ENCODE assay signal across 15 mouse cellular contexts in genomic region chr1:119602448-119602847, GRCm38 (mm10).
"Had no signal": no experiment of that assay in that cellular context is flagged by ENCODE, and none has a peak within 500 bp of the region (broad histone marks: within the 10 kb centered on the region; RNA-seq: fewer than 3 reads in every experiment).

No protein-coding gene starts in this region.

- H3K4me2 ChIP-seq: hindbrain, embryonic 12.5 days; limb, embryonic 15.5 days; midbrain, embryonic 15.5 days; neural tube, embryonic 13.5 days had no signal

- H3K9me3 ChIP-seq: hindbrain, embryonic 12.5 days; limb, embryonic 15.5 days; midbrain, embryonic 10.5 days; midbrain, embryonic 15.5 days; neural tube, embryonic 13.5 days had no signal

- H3K4me1 ChIP-seq: hindbrain, embryonic 12.5 days; limb, embryonic 15.5 days; midbrain, embryonic 10.5 days; midbrain, embryonic 15.5 days; neural tube, embryonic 13.5 days had no signal

- H3K9ac ChIP-seq: hindbrain, embryonic 12.5 days; limb, embryonic 15.5 days; liver, embryonic 14.5 days; midbrain, embryonic 15.5 days; neural tube, embryonic 13.5 days had no signal

- ATAC-seq: hindbrain, embryonic 16.5 days; intestine, postnatal 0 days; lung, postnatal 0 days; midbrain, embryonic 15.5 days had no signal

- H3K36me3 ChIP-seq: limb, embryonic 15.5 days; midbrain, embryonic 15.5 days had no signal

- H3K27ac ChIP-seq: hindbrain, embryonic 12.5 days; left cerebral cortex, adult 2 months; limb, embryonic 15.5 days; liver, embryonic 14.5 days; midbrain, embryonic 10.5 days; midbrain, embryonic 15.5 days; neural tube, embryonic 13.5 days; stomach, postnatal 0 days had no signal

- H3K4me3 ChIP-seq: hindbrain, embryonic 12.5 days; left cerebral cortex, adult 2 months; limb, embryonic 15.5 days; midbrain, embryonic 10.5 days; midbrain, embryonic 15.5 days; neural tube, embryonic 13.5 days had no signal

- H3K27me3 ChIP-seq: hindbrain, embryonic 12.5 days; limb, embryonic 15.5 days; midbrain, embryonic 15.5 days; neural tube, embryonic 13.5 days had no signal

- DNase-seq: lung, adult 2 months; lung, postnatal 4 days; right cerebral cortex, postnatal 14 days; thymus, postnatal 4 days had no signal
